Mouse (Mus musculus): ENCODE measurements around the gene Gm5134.

- TF ChIP-seq POLR2A (IDR thresholded peaks at IDR 0.05; ENCODE audit: insufficient read depth, low read depth, low read length) (no peak), CTCF (IDR thresholded peaks at IDR 0.05) (no peak)
Measured at GRCm38 (mm10) chr10:75950791-75951210, 3.5 kb upstream of the Gm5134 start.
